In genomic region chr5:124003375-124003774, GRCm38 (mm10) we compare ENCODE assay signal across 10 mouse cellular contexts. TPM values are rescaled to one million over a fixed set of nuclear protein-coding genes. Genes with fewer than 3 reads are reported as not detected.
DNase-seq lines count a peak whose midpoint lies in the region; ATAC-seq and TF ChIP-seq lines count a peak whose summit lies in the region.
"Had no signal": no experiment of that assay in that cellular context is flagged by ENCODE, and none has a peak within 500 bp of the region (broad histone marks: within the 10 kb centered on the region; RNA-seq: fewer than 3 reads in every experiment).

No protein-coding gene starts in this region.

- TF ChIP-seq CTCF in gastrocnemius, adult 2 months (IDR thresholded peaks at IDR 0.05), result no peak
- no peak for TF ChIP-seq CTCF in small intestine, adult 2 months (IDR thresholded peaks at IDR 0.05; ENCODE audit: extremely low read depth, insufficient read length, insufficient replicate concordance, low read depth, low read length)

- H3K4me1 ChIP-seq in liver, embryonic 12.5 days, result peaks cover 25% of the 10 kb centered on the region
- peaks cover 11% of the 10 kb centered on the region for H3K4me1 ChIP-seq in liver, embryonic 11.5 days (replicated peaks; ENCODE audit: control insufficient read depth, insufficient read depth, low read length)
- peaks cover 16% of the 10 kb centered on the region for H3K4me1 ChIP-seq in intestine, embryonic 16.5 days (ENCODE audit: control insufficient read depth, insufficient read depth, low read length)
- peaks cover 53% of the 10 kb centered on the region for H3K4me1 ChIP-seq in small intestine, adult 2 months (ENCODE audit: control insufficient read depth, insufficient read depth, insufficient read length, low read length)

- peak overlapping the region; percentile 35 for H3K27ac ChIP-seq in gastrocnemius, adult 2 months
- peak overlapping the region; percentile 2; the same call in 1 of the 2 replicates for H3K27ac ChIP-seq in liver, embryonic 12.5 days
- H3K27ac ChIP-seq in liver, embryonic 11.5 days (ENCODE audit: low read depth, low read length), result no peak overlapping the region
- H3K27ac ChIP-seq in intestine, embryonic 16.5 days (ENCODE audit: low read length), result peak overlapping the region; percentile 37; the same call in 1 of the 2 replicates
- H3K27ac ChIP-seq in small intestine, adult 2 months (ENCODE audit: insufficient read depth, low read depth, low read length), result peak overlapping the region; percentile 53

- H3K4me2 ChIP-seq in liver, embryonic 12.5 days, result no peak overlapping the region
- no peak overlapping the region for H3K4me2 ChIP-seq in liver, embryonic 11.5 days
- H3K4me2 ChIP-seq in intestine, embryonic 16.5 days (ENCODE audit: low read depth, low read length), result no peak overlapping the region

- DNase-seq in gastrocnemius, adult 2 months, result no peak
- DNase-seq in gastrocnemius, postnatal 25 days, result no peak
- no peak for DNase-seq in liver, embryonic 11.5 days (ENCODE audit: low spot score)
- DNase-seq in cerebellum, postnatal 14 days, result no peak
- DNase-seq in spleen, adult 12 weeks (ENCODE audit: low spot score), result no peak
- DNase-seq: gastrocnemius, postnatal 36 days had no signal

- H3K9ac ChIP-seq in liver, embryonic 12.5 days, result no peak overlapping the region
- no peak overlapping the region for H3K9ac ChIP-seq in liver, embryonic 11.5 days (ENCODE audit: low read depth, low read length)
- no peak overlapping the region for H3K9ac ChIP-seq in intestine, embryonic 16.5 days (ENCODE audit: low read depth, low read length)

- H3K36me3 ChIP-seq in liver, embryonic 12.5 days, result peaks cover 83% of the 10 kb centered on the region
- peaks cover 28% of the 10 kb centered on the region for H3K36me3 ChIP-seq in liver, embryonic 11.5 days (ENCODE audit: control insufficient read depth, insufficient read depth, low read length)
- peaks cover 27% of the 10 kb centered on the region for H3K36me3 ChIP-seq in intestine, embryonic 16.5 days (ENCODE audit: control insufficient read depth, insufficient read depth, low read length)
- peaks cover 66% of the 10 kb centered on the region for H3K36me3 ChIP-seq in small intestine, adult 2 months (ENCODE audit: control insufficient read depth, insufficient read depth, low read length)

- ATAC-seq in liver, embryonic 12.5 days, result no peak
- no peak for ATAC-seq in liver, embryonic 11.5 days (replicated peaks; ENCODE audit: low FRiP score)
- ATAC-seq in intestine, embryonic 16.5 days, result no peak
- ATAC-seq: CD4-positive, CD25-positive, alpha-beta regulatory T cell, adult 4 months had no signal

- WGBS in liver, embryonic 12.5 days (ENCODE audit: insufficient replicate concordance), result 68% methylated on average over 4 of the region's 4 CpGs
- 65% methylated on average over 4 of the region's 4 CpGs for WGBS in liver, embryonic 11.5 days
- 61% methylated on average over 4 of the region's 4 CpGs for WGBS in intestine, embryonic 16.5 days
- WGBS in small intestine, adult 2 months, result 51% methylated on average over 4 of the region's 4 CpGs

- H3K4me3 ChIP-seq in gastrocnemius, adult 2 months, result no peak overlapping the region
- H3K4me3 ChIP-seq in liver, embryonic 12.5 days, result no peak overlapping the region
- no peak overlapping the region for H3K4me3 ChIP-seq in liver, embryonic 11.5 days (ENCODE audit: low read depth, low read length)
- no peak overlapping the region for H3K4me3 ChIP-seq in intestine, embryonic 16.5 days (ENCODE audit: low read length)
- no peak overlapping the region for H3K4me3 ChIP-seq in small intestine, adult 2 months (ENCODE audit: low read depth, low read length)

- no peaks in the 10 kb centered on the region for H3K9me3 ChIP-seq in liver, embryonic 12.5 days (replicated peaks)
- no peaks in the 10 kb centered on the region for H3K9me3 ChIP-seq in liver, embryonic 11.5 days (ENCODE audit: control insufficient read depth, low read length)
- H3K9me3 ChIP-seq in intestine, embryonic 16.5 days (ENCODE audit: control insufficient read depth, low read length), result no peaks in the 10 kb centered on the region

- TF ChIP-seq POLR2A in small intestine, adult 2 months (IDR thresholded peaks at IDR 0.05; ENCODE audit: low read depth, low read length), result no peak

- intact Hi-C loops in gastrocnemius, adult 2 months (cut with DNase I), result no loop called here

- H3K27me3 ChIP-seq in liver, embryonic 12.5 days (replicated peaks), result no peaks in the 10 kb centered on the region
- H3K27me3 ChIP-seq in liver, embryonic 11.5 days (replicated peaks; ENCODE audit: control insufficient read depth, insufficient read depth, low read length), result no peaks in the 10 kb centered on the region
- H3K27me3 ChIP-seq in intestine, embryonic 16.5 days (replicated peaks; ENCODE audit: control insufficient read depth, insufficient read depth, low read length), result no peaks in the 10 kb centered on the region
- no peaks in the 10 kb centered on the region for H3K27me3 ChIP-seq in small intestine, adult 2 months (ENCODE audit: control insufficient read depth, insufficient read depth, low read length)

RNA-seq across cellular contexts. Expression of gene Vps37b, which starts 28.7 kb away (rescaled TPM):
- 1 to 10 TPM; 4.1 to 6.2 TPM for total RNA-seq in gastrocnemius, adult 2 months (2021)
- 1 to 10 TPM; 4.2 to 6.3 TPM for total RNA-seq in gastrocnemius, postnatal 25 days (2021)
- polyA plus RNA-seq in liver, embryonic 12.5 days (2016; fragmentation: Nextera tagmentation; extraction: Ambion mirVana), result 20.9 and 21.8 TPM in 2 replicates
- 31.3 TPM in 2 replicates for polyA plus RNA-seq in liver, embryonic 11.5 days (2014; fragmentation: Nextera tagmentation; extraction: Ambion mirVana)
- 25.7 and 27.1 TPM in 2 replicates for polyA plus RNA-seq in intestine, embryonic 16.5 days (2015; fragmentation: Nextera tagmentation; extraction: Ambion mirVana)
- polyA plus RNA-seq in small intestine, adult 2 months (2012; rRNA removed), result 35.9 and 55.6 TPM in 2 replicates

RNA-seq across cellular contexts. Expression of gene Hip1r, which starts 29.9 kb away (rescaled TPM):
- total RNA-seq in gastrocnemius, adult 2 months (2021), result 10 to 100 TPM in 1 of 2 experiments, 1 to 10 TPM in 1; 5.6 to 14.3 TPM
- 1 to 10 TPM; 6.2 to 6.6 TPM for total RNA-seq in gastrocnemius, postnatal 25 days (2021)
- polyA plus RNA-seq in liver, embryonic 12.5 days (2016; fragmentation: Nextera tagmentation; extraction: Ambion mirVana), result 15.2 and 16.7 TPM in 2 replicates
- 20.2 and 20.6 TPM in 2 replicates for polyA plus RNA-seq in liver, embryonic 11.5 days (2014; fragmentation: Nextera tagmentation; extraction: Ambion mirVana)
- polyA plus RNA-seq in intestine, embryonic 16.5 days (2015; fragmentation: Nextera tagmentation; extraction: Ambion mirVana), result 33.8 and 34.8 TPM in 2 replicates
- 30.3 and 40.9 TPM in 2 replicates for polyA plus RNA-seq in small intestine, adult 2 months (2012; rRNA removed)
